Mouse (Mus musculus) thymus, adult 2 months (tissue): ENCODE results near the gene Stat6. TPM values are rescaled to one million over a fixed set of nuclear protein-coding genes. Genes with fewer than 3 reads are reported as not detected.

Experiments used
- DNase-seq: peaks from one replicate; pipeline ENCODE4 v3.0.0; 2021
- H3K27ac ChIP-seq: fragments of 200-500 bp; 2 replicates; pipeline ENCODE4 v1.5.1; 2012; ENCODE audit warnings: low read length, control low read depth; ENCODE audit not compliant: control insufficient read depth, insufficient read depth
- H3K27me3 ChIP-seq: fragments of 200-500 bp; 2 replicates; pipeline ENCODE4 v1.6.1; 2012; ENCODE audit warnings: mild to moderate bottlenecking, low read length, moderate library complexity, mixed read lengths; ENCODE audit not compliant: control insufficient read depth, insufficient read depth
- H3K36me3 ChIP-seq: fragments of 200-500 bp; 2 replicates; pipeline ENCODE4 v1.6.1; 2012; ENCODE audit warnings: mild to moderate bottlenecking, low read length, moderate library complexity; ENCODE audit not compliant: control insufficient read depth, insufficient read depth
- H3K4me1 ChIP-seq: fragments of 200-500 bp; replicated peaks from 2 replicates; pipeline ENCODE4 v1.6.1; 2012; ENCODE audit warnings: low read length; ENCODE audit not compliant: control insufficient read depth, insufficient read depth
- H3K4me3 ChIP-seq: fragments of 200-500 bp; 2 replicates; pipeline ENCODE4 v1.5.1; 2012; ENCODE audit warnings: mild to moderate bottlenecking, low read length, control low read depth, moderate library complexity; ENCODE audit not compliant: control insufficient read depth, insufficient read depth
- CTCF ChIP-seq: fragments of 200-500 bp; IDR thresholded peaks from 2 replicates; pipeline ENCODE4 v1.5.1; 2012; ENCODE audit warnings: mild to moderate bottlenecking, control low read depth, low read length, moderate library complexity, borderline replicate concordance; ENCODE audit not compliant: control insufficient read depth, poor library complexity, insufficient read depth; ENCODE audit errors: extremely low read depth
- POLR2A ChIP-seq: fragments of 200-500 bp; IDR thresholded peaks from 2 replicates; pipeline ENCODE4 v1.6.1; 2012; ENCODE audit warnings: mild to moderate bottlenecking, low read length, control low read depth, moderate library complexity; ENCODE audit not compliant: control insufficient read depth, poor library complexity, insufficient read depth; ENCODE audit errors: extremely low read depth
- WGBS: fragments of 180-500 bp; shearing (Covaris S2); methylation state at CpG from one replicate; pipeline ENCODE4 v1.1.7; 2018; 5-methylcytosine and 5-hydroxymethylcytosine counted together
- polyA plus RNA-seq: library from polyadenylated mRNA; depleted of rRNA; stranded (reverse); fragments of >200 nt; gene quantifications from 2 replicates; pipeline ENCODE4 v1.2.3, GENCODE M21; 2012; rRNA removed

Gene Stat6
- polyA plus RNA-seq, 1 experiment, result 185 TPM

DNA sequence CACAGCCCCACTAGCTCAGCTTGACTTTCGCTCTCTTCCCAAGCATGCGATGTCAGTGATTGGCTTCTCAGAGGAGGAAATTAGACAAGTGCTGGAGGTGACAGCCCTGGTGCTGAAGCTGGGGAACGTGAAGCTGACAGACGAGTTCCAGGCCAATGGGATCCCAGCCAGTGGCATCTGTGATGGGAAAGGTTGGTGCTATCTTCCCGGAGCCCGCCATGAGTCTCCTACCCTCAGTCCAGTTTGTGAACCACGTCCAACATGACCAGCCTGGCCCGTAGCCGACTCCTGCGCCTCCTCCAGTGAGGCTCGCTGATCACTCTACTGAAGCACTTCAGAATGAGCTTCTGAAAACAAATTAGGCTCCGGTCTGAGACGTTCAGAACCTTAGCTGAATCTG, 67.5 kb downstream of the Stat6 start:
- no peak overlapping the region for H3K27ac ChIP-seq
- H3K4me3 ChIP-seq, result no peak overlapping the region
- H3K36me3 ChIP-seq, result no peaks in the 10 kb centered on the region
- DNase-seq, result no peak
- 89% methylated on average over 13 of the region's 13 CpGs for WGBS
- no peaks in the 10 kb centered on the region for H3K27me3 ChIP-seq
- H3K4me1 ChIP-seq, result no peaks in the 10 kb centered on the region
- TF ChIP-seq CTCF, result no peak
- no peak for TF ChIP-seq POLR2A

Other genes with a start within 250 kb of the Stat6 start
- 2.2 and 3.9 TPM in 2 replicates for gene Stac3, start 141.3 kb upstream of the Stat6 start, polyA plus RNA-seq
- gene Ndufa4l2, start 128.0 kb upstream of the Stat6 start, polyA plus RNA-seq, result 6.2 and 13.5 TPM in 2 replicates
- gene Shmt2, start 120.5 kb upstream of the Stat6 start, polyA plus RNA-seq, result 171 and 198 TPM in 2 replicates
- 0.06 and 0.20 TPM in 2 replicates for gene Nxph4, start 108.4 kb upstream of the Stat6 start, polyA plus RNA-seq
- 35.3 and 40.3 TPM in 2 replicates for gene Lrp1, start 21.8 kb upstream of the Stat6 start, polyA plus RNA-seq
- 14.2 and 15.0 TPM in 2 replicates for gene Nemp1, start 23.9 kb downstream of the Stat6 start, polyA plus RNA-seq
- gene Nab2, start 25.6 kb downstream of the Stat6 start, polyA plus RNA-seq, result 69.3 and 79.2 TPM in 2 replicates
- 1.6 and 1.8 TPM in 2 replicates for gene Myo1a, start 62.2 kb downstream of the Stat6 start, polyA plus RNA-seq
- gene Tac2, start 81.5 kb downstream of the Stat6 start, polyA plus RNA-seq, result 4.3 and 4.5 TPM in 2 replicates
- gene Zbtb39, start 96.6 kb downstream of the Stat6 start, polyA plus RNA-seq, result 7.4 and 8.3 TPM in 2 replicates
- 2.3 and 2.4 TPM in 2 replicates for gene Gpr182, start 108.7 kb downstream of the Stat6 start, polyA plus RNA-seq
- 0.04 and 0.08 TPM in 2 replicates for gene Rdh1, start 116.7 kb downstream of the Stat6 start, polyA plus RNA-seq
- gene Rdh16f1, start 116.8 kb downstream of the Stat6 start, polyA plus RNA-seq, result 0.10 TPM in 1 of 2 replicates, not detected in the other
- 0.14 and 0.20 TPM in 2 replicates for gene Rdh9, start 133.4 kb downstream of the Stat6 start, polyA plus RNA-seq
- 0.03 and 0.14 TPM in 2 replicates for gene Rdh16, start 158.2 kb downstream of the Stat6 start, polyA plus RNA-seq
- gene Rdh19, start 206.9 kb downstream of the Stat6 start, polyA plus RNA-seq, result not detected in 2 replicates
- gene Rdh16f2, start 223.5 kb downstream of the Stat6 start, polyA plus RNA-seq, result 0.32 TPM in 1 of 2 replicates, not detected in the other
- gene Rdh7, start 245.8 kb downstream of the Stat6 start, polyA plus RNA-seq, result 0.11 and 1.7 TPM in 2 replicates